Mouse (Mus musculus): ENCODE data around the gene Rab3d.

GRCm38 (mm10) chr9:21862181-21862580 is 55.8 kb downstream of the Rab3d start:
- no peak for TF ChIP-seq CTCF (IDR thresholded peaks at IDR 0.05; ENCODE audit: borderline replicate concordance, extremely low read depth, insufficient read depth, insufficient read length)
- TF ChIP-seq POLR2A (IDR thresholded peaks at IDR 0.05; ENCODE audit: borderline replicate concordance, extremely low read depth, insufficient read depth, insufficient read length, poor library complexity, severe bottlenecking): no peak

Data from brain, embryonic 14.5 days (tissue).